Mouse (Mus musculus) thymus, postnatal 14 days (tissue): ENCODE results near the gene Cfl1.
"Not testable (repeated sequence)": the region's sequence is repeated elsewhere in the genome, so short reads cannot be mapped to it uniquely, and the experiment has no call there.

Experiments
- DNase-seq: peaks from one replicate; pipeline ENCODE4 v3.0.0; 2021

Gene Cfl1

DNA sequence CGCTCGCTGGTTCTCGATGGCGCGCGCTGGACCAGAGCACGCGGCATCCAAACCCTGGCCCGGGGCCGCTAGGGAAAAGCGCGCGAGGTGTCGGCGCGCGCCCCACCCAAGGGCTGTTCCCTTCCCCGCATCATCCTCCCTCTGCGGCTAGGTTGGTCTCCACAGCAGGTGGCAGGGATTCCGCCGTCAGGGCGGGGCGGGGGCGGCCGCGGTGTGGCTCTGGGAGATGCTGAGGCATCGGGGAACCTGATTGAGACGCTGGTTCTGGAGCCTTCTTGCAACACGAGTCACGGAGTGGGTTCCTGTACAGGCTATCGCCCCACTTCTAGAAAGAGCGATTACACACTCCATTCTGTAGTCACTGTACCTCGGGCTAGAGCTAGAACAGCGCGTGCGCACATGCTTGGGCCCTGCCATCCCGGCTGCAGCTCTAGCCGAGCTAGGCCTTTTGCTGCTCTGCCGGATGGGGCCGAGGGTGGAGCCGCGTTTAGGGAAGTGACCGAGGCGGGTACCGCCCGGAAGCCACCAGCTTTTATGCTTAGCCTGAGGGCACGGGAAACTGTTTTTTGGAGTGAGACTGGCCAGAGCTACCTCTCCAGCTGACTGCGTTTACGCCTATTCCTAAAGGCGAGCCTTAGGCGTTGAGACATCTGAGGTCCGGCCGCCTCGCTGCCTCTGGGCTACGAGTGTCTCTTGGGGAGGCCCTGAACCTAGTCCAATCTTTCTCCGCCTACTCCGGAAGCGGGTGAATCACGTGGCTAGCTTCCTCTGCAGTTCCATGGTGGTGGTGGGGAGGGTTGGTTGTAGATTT is 848 bp downstream of the Cfl1 start:
- DNase-seq, result peak; percentile 86

DNA sequence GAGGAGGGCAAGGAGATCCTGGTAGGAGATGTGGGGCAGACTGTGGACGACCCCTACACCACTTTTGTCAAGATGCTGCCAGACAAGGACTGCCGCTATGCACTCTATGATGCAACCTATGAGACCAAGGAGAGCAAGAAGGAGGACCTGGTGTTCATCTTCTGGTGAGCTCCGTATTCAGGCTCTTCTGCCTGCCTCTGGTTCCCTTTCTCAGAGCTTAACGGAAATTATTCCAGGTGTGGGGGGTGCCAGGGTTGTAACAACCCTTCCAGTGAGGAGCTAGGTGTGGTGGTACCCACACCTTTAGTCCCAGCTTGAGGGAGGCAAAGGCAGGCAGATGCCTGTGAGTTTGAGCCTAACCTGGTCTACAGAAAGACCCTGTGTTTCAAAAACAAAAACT is 2.4 kb downstream of the Cfl1 start:
- DNase-seq, result no peak

DNA sequence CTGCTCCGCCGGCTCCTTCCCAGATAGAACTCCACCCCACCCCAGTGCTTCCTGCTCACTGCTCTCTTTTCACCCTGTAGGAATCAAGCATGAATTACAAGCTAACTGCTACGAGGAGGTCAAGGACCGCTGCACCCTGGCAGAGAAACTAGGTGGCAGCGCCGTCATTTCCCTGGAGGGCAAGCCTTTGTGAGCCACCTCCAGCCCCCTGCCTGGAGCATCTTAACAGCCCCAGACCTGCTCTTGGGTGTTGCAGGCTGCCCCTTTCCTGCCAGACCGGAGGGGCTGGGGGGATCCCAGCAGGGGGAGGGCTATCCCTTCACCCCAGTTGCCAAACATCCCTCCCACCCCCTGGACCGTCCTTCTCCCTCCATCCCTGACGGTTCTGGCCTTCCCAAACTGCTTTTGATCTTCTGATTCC is 3.1 kb downstream of the Cfl1 start:
- DNase-seq, result not testable (repeated sequence)

DNA sequence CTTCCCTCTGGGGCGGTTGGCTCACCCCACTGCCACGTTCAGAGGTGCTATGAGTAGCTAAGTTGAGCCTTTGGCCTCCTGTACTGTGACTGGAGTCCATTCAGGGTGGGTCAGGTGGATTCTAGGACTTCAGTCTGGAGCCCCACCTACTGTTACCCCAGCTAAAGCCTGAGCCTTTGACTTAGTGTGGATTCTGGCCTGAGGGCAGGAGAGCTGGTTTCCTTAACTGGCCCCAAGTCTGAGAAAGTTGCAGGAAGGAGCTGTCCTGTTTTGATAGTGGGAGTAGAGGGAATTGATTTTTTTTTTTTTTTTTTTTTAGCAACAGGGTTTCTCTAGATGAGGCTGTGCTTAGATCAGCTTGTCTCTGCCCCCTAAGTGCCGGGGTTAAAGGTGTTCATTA is 4.1 kb downstream of the Cfl1 start:
- DNase-seq, result no peak

DNA sequence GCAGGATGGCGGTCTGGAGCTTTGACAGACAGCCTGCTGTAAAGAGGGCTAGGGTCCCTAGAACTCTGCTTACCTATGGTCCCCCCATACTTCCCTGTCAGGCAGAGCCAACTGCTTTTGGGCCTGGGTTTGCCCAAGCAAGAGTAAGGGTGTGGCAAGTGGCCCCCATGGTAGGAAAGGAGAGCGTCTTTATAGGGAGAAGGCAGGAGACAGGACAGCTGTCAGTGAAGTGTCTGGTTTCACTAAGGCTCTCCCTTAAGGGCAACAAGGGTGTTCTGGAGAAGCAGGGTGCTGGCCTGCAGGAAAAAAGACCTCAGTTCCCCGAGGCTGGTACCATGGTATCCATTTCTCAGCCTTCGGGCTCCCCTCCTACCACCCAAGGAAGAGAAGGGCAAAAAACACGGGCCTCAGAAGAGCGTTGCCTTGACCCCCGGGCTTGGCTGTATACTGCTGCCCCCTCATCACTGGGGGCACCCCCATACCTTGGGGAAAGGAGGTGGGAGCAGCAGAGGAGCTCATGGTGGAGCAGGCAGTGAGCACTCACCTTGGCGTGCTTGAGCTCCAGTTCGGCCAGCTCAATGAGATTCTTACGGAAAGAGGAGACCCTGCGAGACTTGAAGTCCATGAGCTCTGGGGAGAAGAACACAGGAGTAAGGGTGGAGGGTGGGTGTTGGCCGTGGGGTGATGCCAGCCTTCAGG is 5.2 kb downstream of the Cfl1 start:
- DNase-seq, result no peak

DNA sequence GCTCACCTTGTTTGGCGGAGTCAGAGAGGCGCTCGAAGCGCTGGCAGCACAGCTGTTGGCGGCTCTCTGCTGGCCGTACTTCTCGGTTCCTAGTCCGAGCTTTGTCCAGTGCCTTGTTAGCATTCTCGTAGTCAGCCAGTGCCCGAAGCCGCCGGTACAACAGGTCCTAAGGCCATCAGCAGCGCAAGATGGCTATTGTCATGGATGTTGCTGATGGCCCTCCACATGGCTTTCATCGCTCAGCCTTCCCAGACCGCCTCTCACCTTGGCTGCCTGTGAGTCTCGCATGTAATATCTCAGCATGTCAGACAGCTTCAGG is 5.8 kb downstream of the Cfl1 start:
- no peak for DNase-seq

DNA sequence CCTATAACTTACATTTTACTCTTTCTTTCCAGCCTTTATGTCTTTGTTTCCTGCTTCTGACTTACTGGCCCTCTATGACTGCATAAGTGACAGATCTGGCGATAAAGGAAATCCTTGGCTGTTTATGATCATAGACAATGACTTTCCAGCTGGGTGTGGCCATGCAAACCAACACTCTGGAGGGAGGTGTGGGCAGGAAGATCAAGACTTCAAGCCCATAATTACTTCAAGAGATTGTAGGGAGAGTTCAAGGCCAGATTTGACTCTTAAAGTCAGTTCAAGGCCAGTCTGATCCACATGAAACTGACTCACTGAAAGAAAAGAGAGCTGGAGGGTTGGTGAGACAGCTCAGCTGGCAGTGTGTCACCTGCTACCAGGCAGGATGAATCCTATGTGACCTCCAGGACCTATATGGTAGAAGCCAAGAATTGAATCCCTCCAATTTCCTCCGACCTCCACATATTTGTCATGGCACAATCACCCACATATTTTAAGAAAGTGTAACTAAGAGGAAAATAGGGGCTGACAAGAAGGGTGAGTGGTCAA is 10.1 kb downstream of the Cfl1 start:
- no peak for DNase-seq

DNA sequence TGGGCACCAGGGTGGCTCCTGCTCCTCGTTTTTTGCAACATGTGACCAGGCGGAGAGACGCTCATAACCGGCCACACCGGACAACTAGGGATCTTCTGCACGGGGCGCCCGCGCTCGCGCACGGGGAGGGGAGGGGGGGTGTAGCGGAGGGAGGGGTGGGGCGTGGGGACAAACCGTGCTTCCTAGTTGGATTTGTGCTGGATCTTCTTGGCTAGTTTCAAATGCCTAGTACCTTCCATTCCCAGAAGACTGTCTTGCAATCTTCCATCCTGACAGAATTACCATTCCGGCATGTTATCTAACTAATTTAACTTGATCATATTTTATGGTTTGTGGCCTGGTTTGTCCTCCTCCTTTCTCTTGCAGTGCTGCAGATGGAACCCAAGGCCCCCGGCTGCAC is 13.4 kb downstream of the Cfl1 start, which contains the start of gene 1700020D05Rik:
TSS of gene 1700020D05Rik (minus strand) at position 101 of the 400 bp plus-strand sequence.
- DNase-seq, result no peak

DNA sequence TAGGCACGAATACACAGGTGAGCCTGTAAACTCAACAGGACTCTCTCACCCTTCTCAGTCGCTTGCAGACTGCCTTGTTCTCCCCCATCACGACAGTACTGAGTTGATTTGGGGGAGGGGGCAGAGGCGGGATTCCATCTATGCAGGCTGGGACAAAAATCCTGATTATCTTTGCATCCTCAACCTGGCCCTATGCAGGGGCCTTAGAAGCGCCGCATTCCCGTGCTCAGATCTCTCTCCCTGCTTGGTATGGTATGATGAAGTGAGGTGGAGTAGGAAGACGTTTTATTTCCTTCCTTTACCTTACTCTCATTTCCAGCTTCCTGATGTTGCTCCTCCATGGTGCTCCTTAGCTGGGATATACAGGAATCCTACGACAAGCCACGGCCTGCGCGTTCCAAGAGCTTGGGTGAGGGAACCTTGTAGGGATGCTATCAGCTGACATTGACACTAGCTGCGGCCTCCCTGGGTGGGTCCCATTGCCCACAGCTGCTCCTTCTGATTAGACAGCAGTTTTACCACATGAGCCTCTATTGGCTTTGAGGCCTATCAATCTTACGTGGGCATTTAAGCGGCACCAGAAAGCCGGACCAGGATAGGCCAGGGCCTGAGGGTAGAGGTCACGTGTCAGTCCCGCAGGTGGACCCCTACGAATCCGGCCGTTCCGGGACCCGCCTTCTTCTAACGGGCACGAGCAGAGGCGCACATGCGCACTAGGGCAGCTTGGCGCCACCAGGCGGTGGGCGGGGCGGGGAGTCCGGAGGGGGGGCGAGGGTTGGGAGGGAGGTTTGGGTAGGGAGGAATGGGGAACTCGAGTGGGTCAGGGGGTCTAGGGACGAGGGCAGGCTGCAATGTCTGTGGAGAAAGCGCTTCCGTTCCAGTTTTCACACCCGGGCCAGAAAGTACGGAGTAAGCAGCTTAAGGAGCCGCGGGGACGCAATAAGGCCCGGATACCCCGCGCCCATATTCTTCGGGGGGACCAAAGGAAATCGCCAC is 20.1 kb downstream of the Cfl1 start, which contains the start of gene Snx32:
TSS of gene Snx32 (minus strand) at position 508 of the 996 bp plus-strand sequence.
- DNase-seq, result peak; percentile 97

DNA sequence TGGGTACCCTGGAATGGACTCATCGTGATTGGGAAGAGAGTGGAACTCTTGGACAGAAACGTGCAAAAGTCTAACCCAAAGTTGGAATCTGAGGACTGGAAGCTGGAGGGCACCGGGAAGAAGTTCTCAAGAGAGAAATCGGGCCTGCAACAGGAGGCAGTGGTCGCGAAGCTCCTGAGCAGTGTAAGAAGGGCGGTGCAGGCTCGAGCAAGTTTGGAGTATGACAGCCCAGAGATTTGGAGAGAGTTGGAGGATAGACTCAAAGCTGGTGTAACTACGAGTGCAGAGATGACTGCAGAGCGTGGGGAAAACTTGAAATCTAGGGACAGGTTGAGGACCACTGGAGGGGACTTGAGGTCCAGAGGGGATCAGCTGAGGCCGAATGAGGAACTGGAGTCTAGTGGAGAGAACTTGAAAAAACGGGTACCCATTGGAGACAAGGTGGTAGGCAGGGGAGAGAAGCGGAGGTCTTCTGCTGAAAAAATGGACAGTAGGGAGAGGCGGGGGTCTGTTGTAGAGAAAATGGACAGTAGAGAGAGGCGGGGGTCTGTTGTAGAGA is 20.9 kb downstream of the Cfl1 start:
- DNase-seq, result no peak

DNA sequence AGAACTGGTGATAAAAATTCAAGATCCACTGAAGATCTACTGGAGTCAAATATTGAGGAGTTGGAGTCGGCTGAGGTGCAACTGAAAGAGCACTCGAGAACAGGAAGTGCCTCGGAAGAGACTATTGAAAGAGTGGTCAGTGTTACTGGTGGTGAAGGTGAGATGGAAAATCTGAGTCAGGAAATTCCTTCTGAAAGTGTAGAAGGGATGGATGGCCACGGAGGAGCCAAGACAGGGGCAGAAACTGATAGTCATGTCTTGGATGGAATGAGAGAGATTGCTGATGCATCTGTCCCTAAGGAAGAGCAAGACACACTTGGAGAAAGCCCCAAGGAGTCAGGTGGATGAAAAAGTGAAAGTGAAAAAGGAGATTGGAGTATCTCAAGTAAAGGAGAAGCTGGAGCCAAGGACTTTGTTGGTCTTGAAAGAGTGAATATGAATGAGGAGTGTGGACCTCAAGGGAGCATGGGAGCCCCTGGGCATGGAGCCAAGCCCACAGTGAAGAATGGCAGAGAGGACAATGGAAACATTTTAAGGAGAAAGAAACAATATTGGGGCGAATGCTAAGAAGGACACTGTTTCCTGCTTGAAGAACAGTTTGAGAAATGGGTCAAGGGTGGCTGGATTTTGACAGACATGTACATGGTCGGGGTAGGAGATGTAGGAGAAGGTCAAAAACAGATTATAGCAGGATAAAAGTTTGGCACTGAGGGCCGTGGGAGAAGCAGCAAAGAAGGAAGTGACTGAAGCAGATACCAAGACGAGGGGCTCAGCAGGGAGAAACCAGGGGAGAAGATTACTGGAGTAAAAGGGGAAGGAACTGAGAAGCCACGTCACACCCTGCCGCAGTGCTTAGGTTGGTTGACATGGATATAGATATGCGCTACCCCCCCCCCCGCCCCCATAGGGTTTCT is 22.1 kb downstream of the Cfl1 start:
- no peak for DNase-seq

DNA sequence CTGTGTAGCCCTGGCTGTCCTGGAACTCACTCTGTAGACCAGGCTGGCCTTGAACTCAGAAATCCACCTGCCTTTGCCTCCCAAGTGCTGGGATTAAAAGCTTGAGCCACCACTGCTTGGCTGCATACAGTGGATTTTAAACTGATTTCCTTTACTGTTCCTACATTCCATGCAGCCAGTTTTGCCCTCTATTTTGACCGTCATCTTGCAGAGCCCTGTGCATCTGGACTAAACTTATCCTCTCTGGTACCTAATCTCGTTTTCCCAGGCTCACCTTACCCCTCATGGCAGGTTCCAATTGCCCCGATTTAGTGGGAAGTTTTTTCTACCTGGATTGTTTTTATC is 22.7 kb downstream of the Cfl1 start:
- no peak for DNase-seq

DNA sequence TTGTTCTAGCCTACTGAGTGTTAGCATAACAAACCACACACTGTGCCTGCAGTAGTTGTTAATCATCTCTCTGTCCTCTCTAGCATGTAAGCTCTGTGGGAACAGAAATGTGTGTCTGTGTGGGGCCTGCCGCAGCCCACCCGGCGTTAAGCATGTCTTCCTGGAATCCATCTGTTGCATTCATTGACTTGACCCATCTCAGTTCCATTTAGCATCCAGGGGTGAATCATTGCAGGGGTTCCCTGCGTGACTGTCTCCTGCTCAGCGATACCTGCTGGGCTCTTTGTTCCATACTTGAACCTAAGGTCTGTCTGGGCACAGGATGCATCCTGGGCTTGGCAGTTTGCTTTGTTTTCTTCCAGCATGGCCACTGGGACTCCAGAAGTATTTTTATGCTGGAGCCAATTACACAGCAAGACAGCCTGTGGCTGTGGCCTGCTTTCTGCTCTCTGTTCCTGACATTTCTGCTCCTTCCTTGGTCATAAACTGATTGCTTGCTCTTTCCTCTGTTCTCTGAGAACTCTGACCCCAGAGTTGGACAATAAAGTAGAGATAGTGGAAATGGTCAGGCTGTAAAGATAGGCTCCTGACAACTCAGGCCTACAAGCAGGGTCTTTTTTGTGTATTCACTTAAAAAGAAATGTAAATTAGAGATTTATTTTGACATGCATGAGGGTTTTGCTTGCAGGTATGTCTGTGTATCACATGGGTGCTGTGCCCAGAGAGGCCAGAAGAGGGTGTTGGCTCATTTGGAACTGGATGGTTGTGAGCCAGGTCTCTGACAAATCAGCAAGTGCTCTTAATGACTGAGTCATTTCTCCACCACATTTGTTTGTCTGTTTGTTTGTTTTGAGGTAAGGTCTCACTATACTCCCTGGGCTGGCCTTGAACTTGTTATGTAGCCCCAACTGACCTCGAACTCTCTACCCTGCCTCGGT is 25.9 kb downstream of the Cfl1 start:
- DNase-seq, result peak; percentile 24

DNA sequence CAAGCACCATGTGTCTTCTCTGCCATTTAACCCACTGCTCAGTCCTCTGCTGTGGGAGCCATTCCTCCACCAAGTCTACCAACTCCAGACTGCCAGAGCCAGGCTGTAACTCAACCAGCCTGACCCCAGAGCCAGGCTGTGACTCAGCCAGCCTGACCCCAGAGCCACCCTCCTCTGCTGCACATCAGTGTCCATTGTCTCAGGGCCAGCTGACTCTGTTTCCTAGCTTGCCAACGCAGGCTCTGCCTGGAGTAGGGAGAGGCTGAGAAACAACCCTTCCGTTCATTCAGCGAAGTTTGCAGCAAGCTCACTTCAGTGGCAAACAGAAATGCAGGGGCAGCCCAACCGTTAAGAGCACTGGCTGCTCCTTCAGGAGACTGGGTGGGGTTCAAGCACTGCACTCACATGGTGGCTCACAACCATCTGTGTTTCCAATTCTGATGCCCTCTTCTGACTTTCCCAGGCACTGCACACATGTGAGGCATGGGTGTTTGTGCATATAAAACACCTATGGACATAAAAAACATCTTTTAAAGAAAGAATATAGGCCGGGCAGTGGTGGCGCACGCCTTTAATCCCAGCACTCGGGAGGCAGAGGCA is 26.8 kb downstream of the Cfl1 start:
- DNase-seq, result no peak

DNA sequence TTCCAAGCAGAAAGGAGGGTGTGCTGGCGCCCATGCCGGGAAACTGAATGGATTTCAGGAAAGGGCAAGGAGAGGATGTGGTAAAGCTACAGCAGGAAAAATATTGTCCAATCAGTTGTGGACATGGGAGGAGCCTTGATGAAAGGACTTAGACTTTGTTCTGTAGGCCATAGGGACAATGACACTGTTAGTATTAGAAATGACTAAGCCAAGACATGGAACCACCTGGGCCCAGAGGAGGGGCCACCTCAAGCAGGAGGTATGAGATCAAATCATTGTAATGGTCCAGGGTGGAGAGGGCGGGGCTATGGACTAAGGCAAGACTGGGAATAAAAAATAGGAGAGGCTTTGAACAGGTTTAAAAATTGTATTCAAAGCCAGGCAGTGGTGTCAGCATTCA is 28.5 kb downstream of the Cfl1 start:
- no peak for DNase-seq

DNA sequence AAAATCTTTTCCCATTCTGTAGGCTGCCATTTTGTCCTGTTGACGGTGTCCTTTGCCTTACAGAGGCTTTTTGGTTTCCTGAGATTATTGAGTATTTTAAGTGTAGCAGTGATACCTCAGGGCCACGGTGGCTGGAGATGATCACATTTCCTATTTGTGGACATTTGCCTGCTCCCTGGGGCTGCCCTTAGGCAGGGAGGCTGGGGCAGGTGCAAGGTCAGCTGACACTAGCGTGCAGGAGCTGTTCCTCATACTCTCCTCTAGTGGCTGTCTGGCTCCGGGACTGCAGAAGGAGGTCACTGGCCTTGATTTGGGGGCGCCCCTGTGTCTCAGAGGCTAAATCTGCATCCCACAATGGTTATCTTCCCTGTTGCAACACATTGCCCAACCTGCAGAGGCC is 34.9 kb downstream of the Cfl1 start:
- DNase-seq, result no peak

DNA sequence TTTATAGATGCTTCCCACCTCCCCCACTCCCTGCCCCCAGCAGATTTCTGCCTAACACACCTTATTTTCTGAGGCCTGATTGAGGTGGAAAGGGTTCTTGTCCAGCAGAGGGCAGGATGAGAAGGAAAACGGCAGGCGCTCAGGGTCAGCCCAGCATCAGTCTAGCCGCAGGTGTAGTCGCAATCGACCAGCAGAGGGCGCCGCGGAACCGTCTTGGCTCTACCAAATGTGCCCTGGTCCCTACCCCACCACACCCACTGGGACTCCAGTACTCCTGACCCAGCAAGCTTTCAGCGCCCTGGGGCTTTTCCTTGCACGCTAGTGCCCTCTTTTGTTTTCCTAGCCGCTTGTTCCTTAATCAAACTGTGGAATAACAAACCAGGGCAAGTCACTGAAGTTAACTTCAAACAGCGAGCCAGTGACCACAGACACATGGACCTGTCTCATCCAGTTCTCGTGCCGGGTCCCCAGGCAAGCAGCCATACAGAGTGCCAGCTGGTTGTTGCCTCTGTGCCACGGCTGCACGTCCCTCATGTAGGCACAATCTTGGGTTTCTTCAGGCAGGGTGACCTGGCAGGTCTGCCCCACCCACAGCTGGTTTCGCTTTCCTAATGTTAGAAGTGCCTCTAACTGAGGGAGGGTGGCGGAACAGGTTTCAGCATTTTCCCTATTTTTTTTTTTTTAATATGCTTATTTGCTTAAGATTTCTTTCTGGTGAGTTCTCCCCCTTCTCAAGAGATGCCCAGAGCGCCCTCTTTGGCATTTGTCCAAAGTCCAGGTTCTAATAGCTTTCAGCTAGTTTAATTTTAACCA is 39.3 kb downstream of the Cfl1 start:
- peak; percentile 95 for DNase-seq

DNA sequence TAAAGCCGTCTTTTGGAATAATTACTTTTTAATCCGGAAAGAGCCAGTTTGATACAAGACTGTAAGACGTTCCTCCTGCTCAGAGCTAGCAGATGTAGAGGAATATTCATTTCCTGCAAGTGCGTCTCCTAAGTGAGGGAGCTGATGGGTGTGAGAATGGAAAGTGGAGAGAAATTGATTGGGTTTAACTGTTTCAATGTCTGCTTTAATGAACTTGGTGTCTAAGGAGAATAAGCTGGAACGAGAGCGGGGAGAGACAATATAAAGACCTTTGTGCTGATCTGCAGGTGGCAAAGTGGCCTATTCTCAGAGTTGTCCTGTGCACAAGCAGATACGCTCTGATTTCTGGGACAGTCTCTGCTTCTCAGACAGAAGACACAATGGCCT is 39.9 kb downstream of the Cfl1 start:
- no peak for DNase-seq

DNA sequence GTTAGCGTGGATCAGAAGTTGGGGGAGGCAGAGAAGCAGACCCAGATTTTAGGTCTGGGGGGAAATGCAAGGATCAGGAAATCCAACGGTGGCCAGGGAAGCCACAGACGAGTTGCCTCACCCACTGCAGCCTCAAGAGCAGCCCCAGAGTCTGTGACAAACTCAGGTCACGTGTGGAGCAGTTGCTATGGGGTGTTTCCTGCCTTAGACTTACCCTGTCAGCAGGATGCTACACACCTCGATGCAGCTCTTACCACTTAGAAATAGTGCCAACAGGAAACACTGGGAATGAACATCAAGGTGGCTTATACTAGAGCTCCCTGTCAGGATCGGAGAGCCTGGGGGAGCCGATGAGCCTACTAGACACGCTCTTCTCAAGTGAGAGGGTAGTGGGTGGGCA is 42.3 kb downstream of the Cfl1 start:
- peak; percentile 15 for DNase-seq
